Mouse (Mus musculus) testis, adult 2 months (tissue): ENCODE measurements around the gene Fbxo17. TPM values are rescaled to one million over a fixed set of nuclear protein-coding genes. Genes with fewer than 3 reads are reported as not detected.

ENCODE experiments used
- H3K27ac ChIP-seq: fragments of 200-500 bp; 2 replicates; pipeline ENCODE4 v1.5.1; 2012; ENCODE audit warnings: low read depth, low read length; ENCODE audit not compliant: control insufficient read depth, insufficient read depth
- H3K27me3 ChIP-seq: fragments of 200-500 bp; 2 replicates; pipeline ENCODE4 v1.6.1; 2012; ENCODE audit warnings: mild to moderate bottlenecking, low read length, moderate library complexity; ENCODE audit not compliant: control insufficient read depth, insufficient read depth
- H3K36me3 ChIP-seq: fragments of 200-500 bp; 2 replicates; pipeline ENCODE4 v1.6.1; 2012; ENCODE audit warnings: mild to moderate bottlenecking, low read length; ENCODE audit not compliant: control insufficient read depth, insufficient read depth
- H3K4me1 ChIP-seq: fragments of 200-500 bp; 2 replicates; pipeline ENCODE4 v1.6.1; 2012; ENCODE audit warnings: low read length; ENCODE audit not compliant: control insufficient read depth, insufficient read depth
- H3K4me3 ChIP-seq: fragments of 200-500 bp; 2 replicates; pipeline ENCODE4 v1.5.1; 2012; ENCODE audit warnings: low read depth, mild to moderate bottlenecking, low read length, moderate library complexity, mixed read lengths; ENCODE audit not compliant: control insufficient read depth
- CTCF ChIP-seq: fragments of 200-500 bp; IDR thresholded peaks from 2 replicates; pipeline ENCODE4 v1.5.1; 2012; ENCODE audit warnings: low read depth, mild to moderate bottlenecking, inconsistent platforms, low read length, moderate library complexity; ENCODE audit not compliant: control insufficient read depth, insufficient read depth, insufficient replicate concordance
- POLR2A ChIP-seq: fragments of 200-500 bp; IDR thresholded peaks from 2 replicates; pipeline ENCODE4 v1.6.1; 2012; ENCODE audit warnings: low read depth, mild to moderate bottlenecking, inconsistent platforms, low read length, moderate library complexity; ENCODE audit not compliant: control insufficient read depth
- polyA plus RNA-seq: library from polyadenylated mRNA; depleted of rRNA; stranded (reverse); fragments of >200 nt; gene quantifications from 2 replicates; pipeline ENCODE4 v1.2.3, GENCODE M21; 2012

The Fbxo17 gene
- polyA plus RNA-seq, 1 experiment, result 8.1 TPM

DNA sequence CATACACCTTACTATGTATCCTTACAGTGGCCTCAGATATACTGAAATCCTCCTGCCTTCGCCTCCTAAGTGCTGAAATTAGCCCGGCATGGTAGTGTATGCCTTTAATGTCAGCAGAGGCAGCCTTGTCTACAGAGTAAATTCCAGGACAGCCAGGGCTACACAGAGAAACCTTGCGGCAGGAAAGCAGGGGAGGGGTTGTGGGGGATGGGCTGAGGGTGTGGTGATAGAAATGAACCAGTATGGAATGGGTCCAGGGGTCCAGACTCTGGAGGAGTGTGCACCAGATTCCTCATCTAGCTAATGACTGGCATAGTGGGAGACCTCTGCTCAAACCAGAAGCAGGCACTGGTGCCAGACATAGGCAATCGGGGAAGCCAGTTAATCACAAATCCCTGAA lies 2.6 kb downstream of the Fbxo17 start:
- TF ChIP-seq POLR2A (no peak), CTCF (no peak)
- Histone ChIP-seq H3K4me3 (no peak overlapping the region), H3K4me1 (peaks cover 2% of the 10 kb centered on the region; the same call in 1 of the 2 replicates), H3K27ac (no peak overlapping the region), H3K36me3 (no peaks in the 10 kb centered on the region), H3K27me3 (peaks cover 2% of the 10 kb centered on the region; the same call in 1 of the 2 replicates)

DNA sequence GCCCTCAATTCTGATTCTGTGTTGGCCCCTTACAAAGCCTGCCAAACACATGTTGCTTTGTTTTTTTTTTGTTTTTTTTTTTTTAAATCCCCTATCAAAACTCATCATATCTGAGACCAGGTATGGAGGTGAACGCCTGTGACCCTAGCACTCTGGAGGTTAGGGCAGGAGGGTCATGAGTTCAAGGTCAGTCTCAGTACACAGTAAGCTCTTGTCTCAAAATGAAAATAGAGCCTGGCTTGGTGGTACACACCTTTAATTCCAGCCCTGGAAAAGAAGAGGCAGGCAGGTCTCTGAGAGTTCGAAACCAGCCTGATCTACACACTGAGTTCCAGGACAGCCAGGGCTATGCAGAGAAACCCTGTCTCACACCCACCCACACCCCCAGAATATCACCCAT lies 3.0 kb downstream of the Fbxo17 start:
- H3K36me3 ChIP-seq, result no peaks in the 10 kb centered on the region
- no peak for TF ChIP-seq POLR2A
- TF ChIP-seq CTCF, result no peak
- peaks cover 2% of the 10 kb centered on the region; the same call in 1 of the 2 replicates for H3K27me3 ChIP-seq
- H3K27ac ChIP-seq, result no peak overlapping the region
- peaks cover 2% of the 10 kb centered on the region; the same call in 1 of the 2 replicates for H3K4me1 ChIP-seq
- H3K4me3 ChIP-seq, result no peak overlapping the region

- Histone ChIP-seq H3K4me3 (no peak overlapping the region), H3K4me1 (peaks cover 2% of the 10 kb centered on the region; the same call in 1 of the 2 replicates), H3K27me3 (peaks cover 2% of the 10 kb centered on the region; the same call in 1 of the 2 replicates), H3K36me3 (no peaks in the 10 kb centered on the region), H3K27ac (no peak overlapping the region)
- TF ChIP-seq CTCF (no peak), POLR2A (no peak)
Measured at GRCm38 (mm10) chr7:28720753-28721537, 4.3 kb downstream of the Fbxo17 start.

DNA sequence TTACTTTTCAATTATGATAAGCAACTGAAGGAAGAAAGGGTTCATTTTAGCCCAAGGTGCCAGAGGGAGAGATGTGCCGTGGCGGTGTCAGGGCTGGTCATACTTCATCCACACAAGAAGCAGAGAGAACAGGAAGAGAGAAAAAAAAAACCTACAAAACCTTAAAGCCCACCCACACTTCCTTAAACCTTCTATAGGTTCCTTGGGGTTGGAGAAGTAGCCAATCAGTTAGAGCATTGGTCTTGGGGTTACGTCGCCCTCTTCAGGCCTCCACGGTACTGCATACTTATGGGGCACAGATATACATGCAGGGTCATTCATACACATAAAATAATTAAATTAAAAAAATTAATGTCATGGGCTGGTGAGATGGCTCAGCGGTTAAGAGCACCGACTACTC lies 5.5 kb downstream of the Fbxo17 start:
- Histone ChIP-seq H3K4me1 (no peaks in the 10 kb centered on the region; the same call in none of the 2 replicates), H3K4me3 (no peak overlapping the region), H3K36me3 (no peaks in the 10 kb centered on the region), H3K27me3 (no peaks in the 10 kb centered on the region), H3K27ac (no peak overlapping the region)
- TF ChIP-seq POLR2A (no peak), CTCF (no peak; the same call in 1 of the 2 replicates)

DNA sequence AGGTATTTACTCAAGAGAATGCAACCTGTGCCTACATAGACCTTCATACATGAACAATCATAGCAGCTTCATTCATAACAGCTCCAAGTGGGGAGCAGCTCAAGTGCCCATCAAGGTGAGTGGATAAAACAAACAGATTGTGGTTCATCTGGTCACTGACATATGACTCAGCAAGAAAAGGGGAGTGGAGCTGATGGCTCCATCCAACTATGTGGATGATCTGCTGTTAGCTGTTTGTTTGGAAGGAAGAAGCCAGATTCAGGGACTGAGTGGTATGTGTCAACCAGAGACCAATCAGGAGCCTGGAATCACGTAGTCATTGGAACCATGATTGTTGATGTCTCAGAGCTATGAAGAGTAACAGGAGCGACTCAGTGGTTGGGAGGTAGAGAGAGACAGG lies 8.0 kb downstream of the Fbxo17 start:
- H3K36me3 ChIP-seq, result no peaks in the 10 kb centered on the region
- no peak overlapping the region for H3K27ac ChIP-seq
- peaks cover 4% of the 10 kb centered on the region; the same call in 1 of the 2 replicates for H3K4me1 ChIP-seq
- no peaks in the 10 kb centered on the region for H3K27me3 ChIP-seq
- TF ChIP-seq CTCF (no peak), POLR2A (no peak)
- no peak overlapping the region for H3K4me3 ChIP-seq

- Histone ChIP-seq H3K4me3 (peak overlapping the region; percentile 65), H3K4me1 (peaks cover 4% of the 10 kb centered on the region; the same call in 1 of the 2 replicates), H3K36me3 (no peaks in the 10 kb centered on the region), H3K27ac (no peak overlapping the region), H3K27me3 (no peaks in the 10 kb centered on the region)
- TF ChIP-seq POLR2A (no peak), CTCF (peak; percentile 87)
Measured at GRCm38 (mm10) chr7:28726600-28726999, 10.0 kb downstream of the Fbxo17 start.

DNA sequence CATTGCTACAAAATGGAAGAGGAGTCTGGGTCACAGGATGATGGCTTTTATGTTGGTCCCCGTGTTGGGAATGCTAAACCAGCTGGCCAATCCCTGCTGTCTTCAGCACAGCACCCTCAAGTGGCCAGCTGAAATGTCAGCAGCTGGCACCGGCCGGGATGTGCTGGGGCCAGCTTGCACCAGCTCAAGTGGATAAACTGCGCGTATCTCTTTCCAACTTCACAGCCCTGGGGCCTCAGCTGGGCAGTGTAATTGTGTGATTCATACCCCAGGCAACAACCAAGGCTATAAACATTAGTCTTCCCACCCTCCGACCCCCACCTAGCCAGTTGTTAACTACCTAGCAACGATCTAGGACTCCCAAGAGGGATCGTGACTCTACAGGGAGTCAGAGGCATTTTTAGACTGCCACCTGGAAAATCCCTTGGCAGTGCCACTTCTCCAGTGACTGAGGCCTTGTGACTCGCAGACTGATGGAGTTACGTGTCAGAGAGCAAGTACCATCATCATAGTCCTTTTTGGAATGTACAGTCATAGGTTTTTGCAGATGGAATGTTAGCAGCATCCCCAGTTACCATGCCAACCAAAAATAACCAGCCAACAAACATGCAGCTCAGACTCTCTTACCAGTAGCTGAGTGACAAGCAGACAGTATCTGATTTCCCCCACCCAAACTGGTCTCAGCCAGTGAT lies 11.2 kb downstream of the Fbxo17 start:
- H3K27ac ChIP-seq, result no peak overlapping the region
- H3K36me3 ChIP-seq, result no peaks in the 10 kb centered on the region
- H3K27me3 ChIP-seq, result no peaks in the 10 kb centered on the region
- H3K4me1 ChIP-seq, result peaks cover 11% of the 10 kb centered on the region
- no peak overlapping the region for H3K4me3 ChIP-seq
- TF ChIP-seq CTCF (peak; percentile 31; the same call in 1 of the 2 replicates), POLR2A (no peak)
